Mouse (Mus musculus) heart, adult 10 weeks (tissue): Measurements from ENCODE around the gene Srxn1. TPM values are rescaled to one million over a fixed set of nuclear protein-coding genes. Genes with fewer than 3 reads are reported as not detected.

ENCODE experiments used
- polyA plus RNA-seq: library from polyadenylated mRNA; stranded (reverse); fragments of 350-450 nt; fragmentation: Illumina TruSeq; extraction: RNeasy Lipid Tissue Mini Kit (QIAGEN cat#74804); gene quantifications from one replicate; pipeline ENCODE4 v1.2.3, GENCODE M21; 2014; ENCODE audit warnings: low read depth, low replicate concordance

Gene Srxn1
- 23.0 TPM for polyA plus RNA-seq

GRCm38 (mm10) chr2:152105318-152106224 lies at the start of gene Srxn1:
TSS of gene Srxn1 (plus strand) at chr2:152105516.

DNA sequence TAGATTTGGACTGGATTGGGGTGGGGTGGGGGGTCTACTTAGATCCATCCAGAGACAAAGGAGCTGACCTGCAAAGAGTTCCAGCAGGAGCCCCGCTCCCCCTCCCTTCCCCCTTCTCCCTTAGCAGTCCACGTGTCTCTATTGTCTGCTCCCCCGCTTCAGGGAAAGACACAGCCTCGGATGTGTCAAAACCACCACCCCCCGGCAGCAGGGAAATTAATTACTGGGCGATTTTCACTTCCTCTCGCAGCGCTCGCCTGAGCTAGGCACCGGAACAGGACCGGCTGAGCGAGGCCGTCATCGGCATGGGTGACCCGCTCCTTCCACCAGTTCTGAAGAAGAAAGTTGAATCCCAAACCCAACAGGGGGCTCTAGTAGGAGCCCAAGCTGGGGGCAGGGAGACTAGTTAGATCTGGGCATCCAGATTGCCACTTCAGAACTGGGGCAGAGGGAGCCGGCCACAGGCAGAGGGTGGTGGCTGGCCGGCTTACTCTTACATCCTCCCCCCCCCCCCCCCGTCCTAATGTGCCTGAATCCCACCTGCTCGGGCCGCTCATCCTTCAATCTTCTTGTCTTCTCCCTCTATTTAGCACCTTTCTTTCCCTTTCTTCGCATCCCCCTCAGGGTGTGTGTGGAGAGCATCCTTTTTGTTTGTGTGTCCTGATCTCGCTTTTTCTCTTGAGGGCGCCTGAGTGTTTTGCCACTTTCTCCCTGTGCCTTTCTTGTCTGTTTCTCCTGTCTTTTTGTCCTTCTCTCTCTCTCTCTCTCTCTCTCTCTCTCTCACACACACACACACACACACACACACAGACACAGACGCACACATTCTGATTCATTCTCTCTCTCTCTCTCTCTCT lies 24.4 kb upstream of the Srxn1 start, which contains the start of gene Scrt2:
TSS of gene Scrt2 (plus strand) at position 845 of the 857 bp plus-strand sequence.

DNA sequence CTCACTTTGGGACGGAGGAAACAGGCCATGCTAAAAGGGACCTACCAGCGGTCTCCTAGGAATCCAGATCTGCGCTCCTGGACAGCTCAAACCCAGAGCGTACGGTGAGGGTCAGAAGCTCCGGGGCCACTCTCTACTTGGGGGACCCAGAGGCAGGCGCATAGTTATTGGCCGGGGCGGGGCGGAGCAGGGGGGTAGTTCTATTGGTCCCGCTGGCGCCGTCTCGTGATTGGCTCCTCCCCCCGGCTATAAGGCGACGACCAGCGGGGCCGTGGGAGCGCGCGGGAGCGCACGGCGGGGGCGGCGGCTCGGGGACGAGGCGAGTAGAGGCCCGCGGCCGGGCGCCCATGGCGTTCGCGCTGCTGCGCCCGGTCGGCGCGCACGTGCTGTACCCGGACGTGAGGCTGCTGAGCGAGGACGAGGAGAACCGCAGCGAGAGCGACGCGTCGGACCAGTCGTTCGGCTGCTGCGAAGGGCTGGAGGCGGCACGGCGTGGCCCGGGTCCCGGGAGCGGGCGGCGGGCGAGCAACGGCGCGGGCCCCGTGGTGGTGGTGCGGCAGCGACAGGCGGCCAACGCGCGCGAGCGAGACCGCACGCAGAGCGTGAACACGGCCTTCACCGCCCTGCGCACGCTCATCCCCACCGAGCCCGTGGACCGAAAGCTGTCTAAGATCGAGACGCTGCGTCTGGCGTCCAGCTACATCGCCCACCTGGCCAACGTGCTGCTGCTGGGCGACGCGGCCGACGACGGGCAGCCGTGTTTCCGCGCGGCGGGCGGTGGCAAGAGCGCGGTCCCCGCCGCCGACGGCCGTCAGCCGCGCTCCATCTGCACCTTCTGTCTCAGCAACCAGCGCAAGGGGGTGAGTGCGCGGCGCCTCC lies 38.2 kb downstream of the Srxn1 start, which contains the start of gene Tcf15:
TSS of gene Tcf15 (plus strand) at position 283 of the 879 bp plus-strand sequence.

Other genes starting within 250 kb of the Srxn1 start
- gene Angpt4, start 194.3 kb upstream of the Srxn1 start, polyA plus RNA-seq = 0.18 TPM
- gene Fam110a, start 125.3 kb upstream of the Srxn1 start, polyA plus RNA-seq = 2.8 TPM
- gene Slc52a3, start 109.0 kb upstream of the Srxn1 start, polyA plus RNA-seq = 1.2 TPM
- gene Scrt2, start 24.0 kb upstream of the Srxn1 start, polyA plus RNA-seq = not detected
- gene Tcf15, start 38.0 kb downstream of the Srxn1 start, polyA plus RNA-seq = 15.6 TPM
- 89.3 TPM for gene Csnk2a1, start 121.3 kb downstream of the Srxn1 start, polyA plus RNA-seq
- 38.6 TPM for gene Tbc1d20, start 188.3 kb downstream of the Srxn1 start, polyA plus RNA-seq
- 50.8 TPM for gene Rbck1, start 227.1 kb downstream of the Srxn1 start, polyA plus RNA-seq
- 1.8 TPM for gene Trib3, start 238.5 kb downstream of the Srxn1 start, polyA plus RNA-seq